ENCODE assay signal across 15 mouse cellular contexts in the genomic region with DNA sequence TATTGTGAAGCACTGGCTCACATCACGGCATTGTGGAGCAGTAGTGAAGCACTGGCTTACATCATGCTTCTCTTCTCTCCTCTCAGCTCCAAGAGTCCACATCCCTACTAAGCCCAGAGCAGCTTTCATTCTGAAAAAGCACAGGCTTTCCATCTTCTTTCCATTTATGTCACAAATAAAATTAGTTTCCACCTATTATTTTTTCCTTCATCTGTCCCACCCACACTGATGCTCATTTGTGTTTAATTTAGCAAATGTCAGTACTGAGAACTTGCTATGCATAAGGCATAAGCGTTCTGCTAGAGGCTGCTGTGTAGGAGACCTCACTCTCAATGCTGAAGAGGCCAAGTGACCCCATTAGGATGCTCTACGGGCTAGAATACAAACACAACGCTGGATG.
"Had no signal": no experiment of that assay in that cellular context is flagged by ENCODE, and none has a peak within 500 bp of the region (broad histone marks: within the 10 kb centered on the region; RNA-seq: fewer than 3 reads in every experiment).

No protein-coding gene starts in this region.

- H3K9me3 ChIP-seq: midbrain, embryonic 13.5 days; midbrain, embryonic 15.5 days; neural tube, embryonic 12.5 days had no signal

- H3K4me3 ChIP-seq: midbrain, embryonic 13.5 days; midbrain, embryonic 15.5 days; neural tube, embryonic 12.5 days had no signal

- H3K27ac ChIP-seq: midbrain, embryonic 13.5 days; midbrain, embryonic 15.5 days; neural tube, embryonic 12.5 days had no signal

- H3K27me3 ChIP-seq: midbrain, embryonic 13.5 days; midbrain, embryonic 15.5 days; neural tube, embryonic 12.5 days had no signal

- H3K4me1 ChIP-seq: midbrain, embryonic 15.5 days; neural tube, embryonic 12.5 days had no signal

- DNase-seq: lung, adult 18-20 months; lung, embryonic 14.5 days; lung, postnatal 10 days; lung, postnatal 4 days; retina, postnatal 1 day; right cerebral cortex, adult 18-20 months; right cerebral cortex, postnatal 25 days; right cerebral cortex, postnatal 4 days; spleen, adult 18-20 months; thymus, adult 18-20 months; thymus, postnatal 14 days; thymus, postnatal 36 days had no signal
